Comparison of ENCODE assay signal across 21 mouse cellular contexts in genomic region chr8:58943773-58944172, GRCm38 (mm10). TPM values are rescaled to one million over a fixed set of nuclear protein-coding genes. Genes with fewer than 3 reads are reported as not detected.
"Had no signal": no experiment of that assay in that cellular context is flagged by ENCODE, and none has a peak within 500 bp of the region (broad histone marks: within the 10 kb centered on the region; RNA-seq: fewer than 3 reads in every experiment).

No protein-coding gene starts in this region.

- H3K36me3 ChIP-seq: neural tube, embryonic 13.5 days; neural tube, embryonic 15.5 days; stomach, embryonic 15.5 days had no signal

- H3K4me1 ChIP-seq: neural tube, embryonic 13.5 days; neural tube, embryonic 15.5 days; stomach, embryonic 15.5 days had no signal

- H3K4me3 ChIP-seq: neural tube, embryonic 13.5 days; neural tube, embryonic 15.5 days; stomach, embryonic 15.5 days had no signal

- H3K9me3 ChIP-seq: neural tube, embryonic 13.5 days; neural tube, embryonic 15.5 days; stomach, embryonic 15.5 days had no signal

- H3K27me3 ChIP-seq: neural tube, embryonic 13.5 days; neural tube, embryonic 15.5 days; stomach, embryonic 15.5 days had no signal

- DNase-seq: retina, postnatal 1 day; right cerebral cortex, adult 18-20 months; right cerebral cortex, postnatal 14 days; right cerebral cortex, postnatal 25 days; right cerebral cortex, postnatal 4 days; spleen, adult 18-20 months; thymus, adult 18-20 months; thymus, adult 2 months; thymus, postnatal 14 days; thymus, postnatal 25 days; thymus, postnatal 36 days; thymus, postnatal 4 days had no signal

RNA-seq across cellular contexts. Expression of gene Galntl6, which starts 31.3 kb away (rescaled TPM):
- total RNA-seq: neutrophil, adult 5-6 weeks had no signal
- polyA plus RNA-seq: small intestine, adult 2 months; spleen, adult 2 months; thymus, adult 2 months; thymus, postnatal 0 days had no signal

RNA-seq across cellular contexts. Expression of gene BC030500, which starts 32.2 kb away (rescaled TPM):
- total RNA-seq: neutrophil, adult 5-6 weeks had no signal
- polyA plus RNA-seq: small intestine, adult 2 months; spleen, adult 2 months; testis, adult 2 months; thymus, adult 2 months; thymus, postnatal 0 days; urinary bladder, adult 2 months had no signal
